Mouse (Mus musculus) megakaryocyte, embryonic 14.5 days (primary cell): ENCODE results near the gene Xrcc5.

Experiments
- FLI1 ChIP-seq: IDR thresholded peaks from 2 replicates; pipeline ENCODE4 v1.6.1; 2012; ENCODE audit warnings: low read length, inconsistent platforms, mixed read lengths
- GATA1 ChIP-seq: IDR thresholded peaks from 3 replicates; pipeline ENCODE4 v1.6.1; 2012; ENCODE audit warnings: mixed read lengths, low read length, inconsistent platforms, borderline replicate concordance

DNA sequence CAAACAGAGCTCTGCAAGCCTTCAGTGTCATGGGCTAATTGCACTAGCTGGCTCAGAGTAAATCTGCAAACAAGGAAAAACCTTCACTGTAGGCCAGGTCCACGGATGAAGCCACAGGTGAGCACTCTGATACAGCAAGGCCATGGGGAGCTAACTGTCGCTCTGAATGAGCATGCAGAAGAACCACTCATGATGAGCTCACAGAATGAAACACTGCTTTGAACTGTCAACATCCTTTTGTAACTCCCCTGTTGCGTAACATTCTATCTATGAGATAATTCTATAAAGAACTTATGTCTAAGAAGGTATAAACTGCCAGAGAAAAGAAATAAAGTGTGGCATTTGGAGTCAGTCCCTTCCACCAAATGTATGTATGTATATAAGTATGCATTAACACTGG, 44.1 kb upstream of the Xrcc5 start:
- no peak for TF ChIP-seq GATA1
- TF ChIP-seq FLI1: no peak
